Mouse (Mus musculus): ENCODE measurements at regions not wholly inside any gene's neighbourhood (a gene's known extent, or its start where the extent isn't known, plus 50 kb on each side); places are given as distances from the start of the nearest gene placed in this dataset.

- no peak for DNase-seq (ENCODE audit: low spot score in 2 of 2)
- intact Hi-C loops (cut with DNase I), result no loop called here
Observed at GRCm38 (mm10) chr6:13305873-13306272, 81.1 kb upstream of the Vwde start.

DNA sequence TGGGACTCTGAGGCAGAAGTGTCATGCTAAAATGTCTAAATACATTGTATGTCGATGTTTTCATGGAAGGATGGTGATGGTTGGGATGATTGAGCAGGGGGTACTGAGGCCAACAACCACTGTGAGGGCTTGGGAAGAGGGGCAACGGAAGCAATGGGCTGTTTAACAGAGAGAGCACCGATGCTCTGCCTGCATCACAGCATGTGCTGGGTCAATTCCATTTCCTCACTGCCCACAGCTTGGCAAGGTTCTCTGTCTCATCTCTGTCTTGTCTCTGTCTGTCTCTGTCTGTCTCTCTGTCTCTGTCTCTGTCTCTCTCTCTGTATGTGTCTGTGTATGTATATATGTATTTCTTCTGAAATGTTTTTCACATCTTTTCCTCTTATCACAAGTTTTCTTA, 73.4 kb upstream of the Vwde start:
- intact Hi-C loops (cut with DNase I), result loop anchor here (10.0 kb wide), 2 partner anchors 307 to 377 kb away; partner anchors contain the start of genes Bmt2 and Tmem168
- DNase-seq (ENCODE audit: low spot score in 2 of 2), result no peak

DNA sequence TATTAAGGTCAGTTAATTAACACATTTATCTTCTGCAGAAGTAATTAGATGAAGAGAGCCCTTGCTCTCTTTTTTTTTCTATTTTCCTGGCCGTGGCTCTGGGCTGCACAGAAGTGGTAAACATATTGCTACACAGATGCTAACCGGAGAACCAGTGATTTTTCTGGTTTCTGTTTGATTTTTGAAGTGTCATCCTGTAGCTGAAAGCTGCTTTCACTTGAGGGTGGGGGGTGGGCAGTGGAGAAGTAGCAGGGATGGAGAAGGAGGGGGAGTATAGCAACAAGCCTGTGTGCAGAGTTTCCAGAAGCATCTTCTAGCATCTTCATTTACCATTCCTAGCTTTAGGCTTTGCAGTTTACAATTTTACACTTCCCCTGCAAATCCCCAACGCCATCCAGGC, 72.3 kb upstream of the Vwde start:
- no peak for DNase-seq (ENCODE audit: low spot score in 2 of 2)
- intact Hi-C loops (cut with DNase I), result loop anchor here (10.0 kb wide), 2 partner anchors 308 to 378 kb away; partner anchors contain the start of genes Bmt2 and Tmem168

DNA sequence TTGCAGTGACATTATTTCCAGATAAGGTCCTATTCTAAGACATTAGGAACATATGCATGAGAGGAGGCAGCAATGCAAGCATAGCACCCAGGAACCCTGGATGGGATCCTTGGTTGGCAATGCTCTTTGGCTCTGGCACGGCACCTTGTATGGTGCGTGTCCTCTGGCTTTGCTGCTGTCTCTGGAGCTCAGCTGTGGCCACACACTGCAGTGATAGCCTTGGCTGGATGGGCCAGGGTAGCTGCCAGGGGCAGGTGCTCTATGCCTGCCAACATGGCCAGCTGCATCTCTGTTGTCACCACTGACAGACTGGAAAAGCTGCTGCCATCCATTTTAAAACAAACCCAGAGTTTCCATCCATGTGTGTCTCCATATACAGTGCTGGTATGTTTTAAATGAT, 71.3 kb upstream of the Vwde start:
- no peak for DNase-seq (ENCODE audit: low spot score in 2 of 2)
- intact Hi-C loops (cut with DNase I), result loop anchor here (10.0 kb wide), 2 partner anchors 309 to 379 kb away; partner anchors contain the start of genes Bmt2 and Tmem168

DNA sequence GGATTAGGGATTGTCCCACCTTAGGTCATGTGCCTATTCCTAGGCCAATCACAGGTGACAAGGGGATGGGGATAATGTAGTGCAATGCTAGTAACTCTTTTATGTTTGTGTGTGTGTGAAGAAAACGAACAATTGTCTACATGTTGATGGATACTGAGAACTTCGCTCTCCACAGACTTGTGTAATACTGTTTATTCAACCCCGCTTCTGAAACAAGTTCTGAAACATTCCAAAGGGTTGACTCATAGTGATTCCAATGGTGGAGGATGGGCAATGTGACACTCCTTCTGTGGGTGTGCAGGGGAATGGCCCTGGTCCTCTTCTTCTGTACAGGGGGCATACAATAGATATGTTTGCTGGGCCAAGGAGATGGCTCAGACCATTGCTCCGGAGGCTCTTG, 69.6 kb upstream of the Vwde start:
- intact Hi-C loops (cut with DNase I), result loop anchor here (10.0 kb wide), 2 partner anchors 310 to 380 kb away; partner anchors contain the start of genes Bmt2 and Tmem168
- DNase-seq (ENCODE audit: low spot score in 2 of 2), result no peak

- intact Hi-C loops (cut with DNase I), result loop anchor here (5.0 kb wide), 1 partner anchor 919 kb away; no protein-coding TSS in a partner anchor
- no peak for DNase-seq (ENCODE audit: low spot score in 2 of 2)
Observed at GRCm38 (mm10) chr6:13288500-13288899, 63.7 kb upstream of the Vwde start.

GRCm38 (mm10) chr6:13287812-13288211, 63.0 kb upstream of the Vwde start:
- DNase-seq (ENCODE audit: low spot score in 2 of 2), result no peak
- intact Hi-C loops (cut with DNase I), result loop anchor here (2.0 to 5.0 kb wide), 2 partner anchors 919 to 1217 kb away; no protein-coding TSS in a partner anchor

DNA sequence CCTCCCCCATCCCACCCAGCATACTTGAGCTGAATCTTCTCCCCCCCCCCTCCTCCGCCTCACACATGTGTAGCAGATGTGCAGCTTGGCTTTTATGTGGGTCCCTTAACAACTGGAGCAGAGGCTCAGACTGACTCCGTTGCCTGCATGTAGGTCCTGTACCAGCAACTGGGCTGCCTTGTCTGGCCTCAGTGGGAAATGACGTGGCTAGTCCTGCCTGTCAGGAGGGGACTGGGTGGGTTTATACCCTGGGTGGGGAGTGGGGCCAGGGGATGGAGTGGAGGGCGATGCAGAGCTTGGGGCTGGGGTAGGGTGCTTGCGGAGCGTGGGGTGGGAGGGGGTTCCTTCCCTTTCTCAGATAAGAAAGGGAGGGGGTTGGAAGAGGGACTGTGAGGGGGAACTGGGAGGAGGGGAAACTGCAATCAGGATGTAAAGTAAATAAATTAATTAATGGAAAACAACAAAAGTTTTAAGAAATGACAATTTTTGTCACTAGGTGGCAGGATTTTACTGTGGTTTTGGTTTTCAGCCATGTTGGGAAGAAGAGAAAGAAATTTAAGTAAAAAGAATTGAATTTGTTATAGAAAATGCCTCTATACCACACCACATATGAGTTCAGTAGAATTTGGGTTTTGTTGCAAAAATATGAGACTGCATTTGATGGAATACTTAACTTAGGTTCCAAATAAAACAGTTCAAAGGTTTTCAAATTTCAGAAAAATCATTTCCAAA, 61.9 kb upstream of the Vwde start:
- intact Hi-C loops (cut with DNase I), result loop anchor here (2.0 to 5.0 kb wide), 2 partner anchors 921 to 1218 kb away; no protein-coding TSS in a partner anchor
- no peak for DNase-seq (ENCODE audit: low spot score in 2 of 2)

GRCm38 (mm10) chr6:13280835-13281234, 56.1 kb upstream of the Vwde start:
- no peak for DNase-seq (ENCODE audit: low spot score in 2 of 2)
- intact Hi-C loops (cut with DNase I), result loop anchor here (5.0 kb wide), 2 partner anchors 124 to 964 kb away; no protein-coding TSS in a partner anchor
